ENCODE assay signal across 30 mouse cellular contexts in the genomic region with DNA sequence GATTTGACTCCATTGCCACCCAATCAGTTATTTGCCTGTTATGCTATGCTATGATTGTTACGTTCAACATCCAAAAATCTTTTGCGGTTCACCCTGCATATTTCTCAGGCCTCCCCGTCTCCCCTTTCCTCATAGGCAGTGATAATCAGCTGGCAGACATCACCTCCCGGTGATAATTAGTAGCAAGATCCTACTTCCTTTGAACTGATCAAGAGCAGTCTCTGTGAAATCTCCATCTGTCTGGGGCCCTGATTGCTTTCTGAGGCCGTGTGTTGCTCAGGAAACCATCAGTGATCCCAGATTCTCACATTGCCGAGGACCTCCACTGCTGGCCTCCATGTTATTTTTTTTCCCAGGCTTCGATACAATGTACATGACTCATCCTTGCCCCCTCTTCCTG. TPM values are rescaled to one million over a fixed set of nuclear protein-coding genes. Genes with fewer than 3 reads are reported as not detected.
DNase-seq lines count a peak whose midpoint lies in the region; ATAC-seq and TF ChIP-seq lines count a peak whose summit lies in the region.
"Had no signal": no experiment of that assay in that cellular context is flagged by ENCODE, and none has a peak within 500 bp of the region (broad histone marks: within the 10 kb centered on the region; RNA-seq: fewer than 3 reads in every experiment).

No protein-coding gene starts in this region.

- no peak overlapping the region for H3K4me3 ChIP-seq in hindbrain, postnatal 0 days (ENCODE audit: low read length)
- no peak overlapping the region for H3K4me3 ChIP-seq in hindbrain, embryonic 11.5 days (ENCODE audit: low read depth, low read length)
- H3K4me3 ChIP-seq: embryonic facial prominence, embryonic 15.5 days; heart, embryonic 13.5 days; intestine, embryonic 15.5 days; left cerebral cortex, adult 2 months; limb, embryonic 13.5 days; lung, embryonic 15.5 days; midbrain, embryonic 10.5 days; midbrain, embryonic 15.5 days; myocyte; neural tube, embryonic 12.5 days had no signal

- WGBS in hindbrain, postnatal 0 days = 46% methylated on average over 7 of the region's 7 CpGs
- 75% methylated on average over 7 of the region's 7 CpGs for WGBS in hindbrain, embryonic 11.5 days

- no peak overlapping the region for H3K9ac ChIP-seq in hindbrain, postnatal 0 days (replicated peaks; ENCODE audit: low read length)
- no peak overlapping the region for H3K9ac ChIP-seq in hindbrain, embryonic 11.5 days (ENCODE audit: low read depth, low read length)
- H3K9ac ChIP-seq: embryonic facial prominence, embryonic 15.5 days; heart, embryonic 13.5 days; intestine, embryonic 15.5 days; limb, embryonic 13.5 days; lung, embryonic 15.5 days; midbrain, embryonic 15.5 days; neural tube, embryonic 12.5 days had no signal

- peak; percentile 54 for DNase-seq in hindbrain, postnatal 0 days (ENCODE audit: low spot score)
- no peak for DNase-seq in hindbrain, embryonic 11.5 days (ENCODE audit: low spot score)
- DNase-seq in cerebellum, adult 8-10 months = peak; percentile 33
- DNase-seq in cerebellum, postnatal 25 days = peak; percentile 46 to 53
- DNase-seq in gastrocnemius, postnatal 10 days = no peak
- DNase-seq in layer of hippocampus, adult 9-11 months = no peak
- no peak for DNase-seq in adrenal gland, postnatal 14 days
- DNase-seq: gastrocnemius, postnatal 36 days; heart, postnatal 10 days; kidney, adult 8-10 months; kidney, postnatal 4 days; right cerebral cortex, adult 18-20 months; spleen, adult 18-20 months; thymus, postnatal 14 days had no signal

- no peaks in the 10 kb centered on the region for H3K36me3 ChIP-seq in hindbrain, postnatal 0 days (ENCODE audit: insufficient read depth, low read length)
- H3K36me3 ChIP-seq in hindbrain, embryonic 11.5 days (ENCODE audit: control insufficient read depth, insufficient read depth, low read length) = no peaks in the 10 kb centered on the region
- H3K36me3 ChIP-seq: embryonic facial prominence, embryonic 15.5 days; heart, embryonic 13.5 days; intestine, embryonic 15.5 days; limb, embryonic 13.5 days; lung, embryonic 15.5 days; midbrain, embryonic 10.5 days; midbrain, embryonic 15.5 days; neural tube, embryonic 12.5 days had no signal

- H3K4me2 ChIP-seq in hindbrain, postnatal 0 days (ENCODE audit: low read depth, low read length) = no peak overlapping the region
- no peak overlapping the region for H3K4me2 ChIP-seq in hindbrain, embryonic 11.5 days (replicated peaks; ENCODE audit: low read depth, low read length)
- H3K4me2 ChIP-seq: embryonic facial prominence, embryonic 15.5 days; heart, embryonic 13.5 days; intestine, embryonic 15.5 days; limb, embryonic 13.5 days; liver, embryonic 11.5 days; lung, embryonic 15.5 days; midbrain, embryonic 15.5 days; neural tube, embryonic 12.5 days had no signal

- no peaks in the 10 kb centered on the region for H3K27me3 ChIP-seq in hindbrain, postnatal 0 days (ENCODE audit: insufficient read depth, low read length)
- H3K27me3 ChIP-seq in hindbrain, embryonic 11.5 days (ENCODE audit: control insufficient read depth, insufficient read depth, low read length) = no peaks in the 10 kb centered on the region
- H3K27me3 ChIP-seq: embryonic facial prominence, embryonic 15.5 days; heart, embryonic 13.5 days; intestine, embryonic 15.5 days; lung, embryonic 15.5 days; midbrain, embryonic 15.5 days; neural tube, embryonic 12.5 days had no signal

- H3K9me3 ChIP-seq in hindbrain, postnatal 0 days (ENCODE audit: low read length) = no peaks in the 10 kb centered on the region
- H3K9me3 ChIP-seq in hindbrain, embryonic 11.5 days (ENCODE audit: control insufficient read depth, low read length) = no peaks in the 10 kb centered on the region
- H3K9me3 ChIP-seq: embryonic facial prominence, embryonic 15.5 days; heart, embryonic 13.5 days; intestine, embryonic 15.5 days; limb, embryonic 13.5 days; lung, embryonic 15.5 days; midbrain, embryonic 10.5 days; midbrain, embryonic 15.5 days; neural tube, embryonic 12.5 days had no signal

- peak; percentile 66 for ATAC-seq in hindbrain, postnatal 0 days
- ATAC-seq in hindbrain, embryonic 11.5 days (ENCODE audit: low FRiP score) = no peak
- ATAC-seq in cerebellum, adult (ENCODE audit: insufficient number of reproducible peaks, low FRiP score, low TSS enrichment) = peak; percentile 74
- ATAC-seq: forebrain, embryonic 14.5 days; hindbrain, embryonic 16.5 days; intestine, embryonic 15.5 days; midbrain, embryonic 15.5 days had no signal

- H3K27ac ChIP-seq in hindbrain, postnatal 0 days = no peak overlapping the region
- no peak overlapping the region for H3K27ac ChIP-seq in hindbrain, embryonic 11.5 days (ENCODE audit: low read depth, low read length)
- H3K27ac ChIP-seq: embryonic facial prominence, embryonic 15.5 days; heart, embryonic 13.5 days; intestine, embryonic 15.5 days; kidney, postnatal 0 days; left cerebral cortex, adult 2 months; limb, embryonic 13.5 days; lung, embryonic 15.5 days; midbrain, embryonic 10.5 days; midbrain, embryonic 15.5 days; neural tube, embryonic 12.5 days had no signal

- H3K4me1 ChIP-seq in hindbrain, postnatal 0 days (ENCODE audit: insufficient read depth, low read length) = no peaks in the 10 kb centered on the region
- no peaks in the 10 kb centered on the region for H3K4me1 ChIP-seq in hindbrain, embryonic 11.5 days (replicated peaks; ENCODE audit: control insufficient read depth, insufficient read depth, low read length)
- H3K4me1 ChIP-seq: embryonic facial prominence, embryonic 15.5 days; intestine, embryonic 15.5 days; limb, embryonic 13.5 days; lung, embryonic 15.5 days; midbrain, embryonic 15.5 days; neural tube, embryonic 12.5 days had no signal

- TF ChIP-seq CTCF in hindbrain, postnatal 0 days (IDR thresholded peaks at IDR 0.05; ENCODE audit: low read depth) = no peak

RNA-seq across cellular contexts. Expression of a gene that starts 22.5 kb away (rescaled TPM):
- total RNA-seq in hindbrain, postnatal 0 days (2014; rRNA removed) = 105 and 110 TPM in 2 replicates
- 103 and 107 TPM in 2 replicates for polyA plus RNA-seq in hindbrain, postnatal 0 days (2015; fragmentation: Nextera tagmentation; extraction: Ambion mirVana)
- 85.5 and 92.9 TPM in 2 replicates for polyA plus RNA-seq in hindbrain, embryonic 11.5 days (2014; fragmentation: Nextera tagmentation; extraction: Ambion mirVana)
- 10 to 100 TPM; 12.3 to 18.5 TPM for total RNA-seq in gastrocnemius, postnatal 10 days (2021)
- 15.7 and 17.9 TPM in 2 replicates for total RNA-seq in adrenal gland, postnatal 14 days (2021)
- total RNA-seq: MEL had no signal

Comparison
In these comparisons a context has a peak if more than half of its experiments do, and no peak if none do; other contexts are left out.
1. DNase-seq: peak in hindbrain, postnatal 0 days (single experiment), cerebellum, adult 8-10 months (single experiment) and cerebellum, postnatal 25 days (2 of 2); none in hindbrain, embryonic 11.5 days (single experiment), gastrocnemius, postnatal 10 days (single experiment), layer of hippocampus, adult 9-11 months (single experiment) and adrenal gland, postnatal 14 days (single experiment).